In the genomic region with DNA sequence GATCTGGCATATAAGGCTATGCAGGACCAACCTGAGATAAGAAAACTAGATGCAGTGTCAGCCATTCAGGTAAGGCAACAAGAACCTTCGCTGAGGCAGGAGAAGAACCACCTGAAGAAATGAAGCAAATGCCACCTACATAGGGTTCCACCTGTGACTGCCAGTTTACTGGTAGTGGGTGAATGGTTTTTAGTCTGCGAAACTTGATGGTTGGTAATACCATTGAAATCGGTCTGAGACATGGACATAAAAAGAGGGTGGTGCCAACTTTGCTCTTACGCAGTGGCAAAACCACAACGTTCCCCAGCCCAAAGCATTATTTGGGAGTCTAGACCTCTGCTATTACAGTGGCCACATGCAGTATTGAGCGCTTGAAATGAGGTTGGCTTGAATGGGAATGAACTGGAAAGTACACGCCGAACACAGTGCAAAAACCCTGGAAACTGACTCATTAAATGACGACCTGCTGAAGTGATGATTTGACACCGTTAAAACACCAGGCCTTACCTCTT, we compare ENCODE assay signal across 9 mouse cellular contexts. TPM values are rescaled to one million over a fixed set of nuclear protein-coding genes. Genes with fewer than 3 reads are reported as not detected.
DNase-seq lines count a peak whose midpoint lies in the region; ATAC-seq and TF ChIP-seq lines count a peak whose summit lies in the region.
"Had no signal": no experiment of that assay in that cellular context is flagged by ENCODE, and none has a peak within 500 bp of the region (broad histone marks: within the 10 kb centered on the region; RNA-seq: fewer than 3 reads in every experiment).

No protein-coding gene starts in this region.

- H3K27ac ChIP-seq in lung, embryonic 14.5 days (ENCODE audit: low read depth): no peak overlapping the region
- H3K27ac ChIP-seq in embryonic facial prominence, embryonic 13.5 days: no peak overlapping the region
- no peak overlapping the region for H3K27ac ChIP-seq in limb, embryonic 12.5 days
- no peak overlapping the region for H3K27ac ChIP-seq in stomach, embryonic 15.5 days

- no peaks in the 10 kb centered on the region; the same call in 1 of the 2 replicates for H3K4me1 ChIP-seq in lung, embryonic 14.5 days (ENCODE audit: insufficient read depth)
- H3K4me1 ChIP-seq in embryonic facial prominence, embryonic 13.5 days: peaks cover 27% of the 10 kb centered on the region
- peaks cover 16% of the 10 kb centered on the region for H3K4me1 ChIP-seq in limb, embryonic 12.5 days (replicated peaks)
- peaks cover 12% of the 10 kb centered on the region for H3K4me1 ChIP-seq in stomach, embryonic 15.5 days

- H3K4me2 ChIP-seq in lung, embryonic 14.5 days: peak overlapping the region; percentile 69
- peak overlapping the region; percentile 69 for H3K4me2 ChIP-seq in embryonic facial prominence, embryonic 13.5 days
- peak overlapping the region; percentile 72 for H3K4me2 ChIP-seq in limb, embryonic 12.5 days
- H3K4me2 ChIP-seq in stomach, embryonic 15.5 days: peak overlapping the region; percentile 63; the same call in 1 of the 2 replicates

- peak overlapping the region; percentile 95; the same call in 1 of the 2 replicates for H3K9ac ChIP-seq in lung, embryonic 14.5 days
- no peak overlapping the region for H3K9ac ChIP-seq in embryonic facial prominence, embryonic 13.5 days
- H3K9ac ChIP-seq in limb, embryonic 12.5 days (replicated peaks): no peak overlapping the region
- no peak overlapping the region; the same call in 1 of the 2 replicates for H3K9ac ChIP-seq in stomach, embryonic 15.5 days

- peak overlapping the region; percentile 91; the same call in 1 of the 2 replicates for H3K4me3 ChIP-seq in lung, embryonic 14.5 days (ENCODE audit: low read depth, low read length)
- H3K4me3 ChIP-seq in embryonic facial prominence, embryonic 13.5 days: peak overlapping the region; percentile 92; the same call in 1 of the 2 replicates
- peak overlapping the region; percentile 89; the same call in 1 of the 2 replicates for H3K4me3 ChIP-seq in limb, embryonic 12.5 days (replicated peaks)
- peak overlapping the region; percentile 92; the same call in 1 of the 2 replicates for H3K4me3 ChIP-seq in stomach, embryonic 15.5 days (replicated peaks)

- no peaks in the 10 kb centered on the region for H3K9me3 ChIP-seq in lung, embryonic 14.5 days (ENCODE audit: low read depth, low read length)
- no peaks in the 10 kb centered on the region for H3K9me3 ChIP-seq in embryonic facial prominence, embryonic 13.5 days
- no peaks in the 10 kb centered on the region for H3K9me3 ChIP-seq in limb, embryonic 12.5 days
- H3K9me3 ChIP-seq in stomach, embryonic 15.5 days: no peaks in the 10 kb centered on the region

- TF ChIP-seq CTCF in lung, embryonic 14.5 days (IDR thresholded peaks at IDR 0.05; ENCODE audit: low read depth): no peak

- no peak for ATAC-seq in lung, embryonic 14.5 days (ENCODE audit: insufficient read depth)
- no peak for ATAC-seq in embryonic facial prominence, embryonic 13.5 days (ENCODE audit: insufficient number of reproducible peaks, insufficient read depth, low FRiP score, low TSS enrichment, low read depth)
- ATAC-seq in limb, embryonic 12.5 days (ENCODE audit: insufficient number of reproducible peaks, insufficient read depth, low FRiP score, low TSS enrichment, low read depth): no peak
- no peak for ATAC-seq in stomach, embryonic 15.5 days (ENCODE audit: insufficient read depth, low FRiP score, low read depth)
- ATAC-seq in activated CD4-positive, CD25-positive, alpha-beta regulatory T cell, adult 4 months: no peak

- H3K27me3 ChIP-seq in lung, embryonic 14.5 days (ENCODE audit: insufficient read depth, low read length): no peaks in the 10 kb centered on the region
- H3K27me3 ChIP-seq in embryonic facial prominence, embryonic 13.5 days: no peaks in the 10 kb centered on the region
- no peaks in the 10 kb centered on the region for H3K27me3 ChIP-seq in limb, embryonic 12.5 days
- H3K27me3 ChIP-seq in stomach, embryonic 15.5 days (replicated peaks): no peaks in the 10 kb centered on the region

- peaks cover 16% of the 10 kb centered on the region; the same call in 1 of the 2 replicates for H3K36me3 ChIP-seq in lung, embryonic 14.5 days (ENCODE audit: insufficient read depth)
- peaks cover 8% of the 10 kb centered on the region for H3K36me3 ChIP-seq in embryonic facial prominence, embryonic 13.5 days
- H3K36me3 ChIP-seq in limb, embryonic 12.5 days: peaks cover 8% of the 10 kb centered on the region
- H3K36me3 ChIP-seq in stomach, embryonic 15.5 days: 0 out of 2 replicates have a peak, but pooled peaks cover 1% of the 10 kb centered on the region

- WGBS in lung, embryonic 14.5 days: 93% methylated on average over 10 of the region's 10 CpGs
- WGBS in embryonic facial prominence, embryonic 13.5 days: 91% methylated on average over 10 of the region's 10 CpGs
- WGBS in limb, embryonic 12.5 days: 89% methylated on average over 10 of the region's 10 CpGs
- WGBS in stomach, embryonic 15.5 days: 89% methylated on average over 10 of the region's 10 CpGs

- no peak for DNase-seq in lung, embryonic 14.5 days
- DNase-seq in lung, postnatal 14 days: no peak
- DNase-seq in layer of hippocampus, adult 18-20 months (ENCODE audit: low spot score in 2 of 2): no peak
- DNase-seq: heart, postnatal 36 days; right cerebral cortex, adult 18-20 months had no signal

RNA-seq across cellular contexts. Expression of a gene that starts 1.7 kb away (rescaled TPM):
- polyA plus RNA-seq in lung, embryonic 14.5 days (2014; fragmentation: Nextera tagmentation; extraction: Ambion mirVana): 34.9 and 35.8 TPM in 2 replicates
- polyA plus RNA-seq in embryonic facial prominence, embryonic 13.5 days (2015; fragmentation: Nextera tagmentation; extraction: Ambion mirVana): 30.8 and 32.3 TPM in 2 replicates
- 32.3 and 34.4 TPM in 2 replicates for polyA plus RNA-seq in limb, embryonic 12.5 days (2016; fragmentation: Nextera tagmentation; extraction: Ambion mirVana)
- polyA plus RNA-seq in stomach, embryonic 15.5 days (2015; fragmentation: Nextera tagmentation; extraction: Ambion mirVana): 24.4 and 25.4 TPM in 2 replicates
- total RNA-seq in layer of hippocampus, adult 18-20 months (2021): 10 to 100 TPM; 25.8 to 26.0 TPM
- polyA plus RNA-seq in activated CD4-positive, CD25-positive, alpha-beta regulatory T cell, adult 4 months (2017; shearing (Covaris generic)): 10 to 100 TPM; 17.0 to 21.1 TPM

RNA-seq across cellular contexts. Expression of a gene that starts 19.4 kb away (rescaled TPM):
- 14.5 and 15.9 TPM in 2 replicates for polyA plus RNA-seq in lung, embryonic 14.5 days (2014; fragmentation: Nextera tagmentation; extraction: Ambion mirVana)
- 10.7 and 12.4 TPM in 2 replicates for polyA plus RNA-seq in embryonic facial prominence, embryonic 13.5 days (2015; fragmentation: Nextera tagmentation; extraction: Ambion mirVana)
- 10.8 and 11.6 TPM in 2 replicates for polyA plus RNA-seq in limb, embryonic 12.5 days (2016; fragmentation: Nextera tagmentation; extraction: Ambion mirVana)
- 11.8 and 14.6 TPM in 2 replicates for polyA plus RNA-seq in stomach, embryonic 15.5 days (2015; fragmentation: Nextera tagmentation; extraction: Ambion mirVana)
- 10 to 100 TPM; 19.3 to 21.3 TPM for total RNA-seq in layer of hippocampus, adult 18-20 months (2021)
- 10 to 100 TPM; 22.3 to 23.4 TPM for polyA plus RNA-seq in activated CD4-positive, CD25-positive, alpha-beta regulatory T cell, adult 4 months (2017; shearing (Covaris generic))
